Mouse (Mus musculus): ENCODE data around the gene Ccdc148.

DNA sequence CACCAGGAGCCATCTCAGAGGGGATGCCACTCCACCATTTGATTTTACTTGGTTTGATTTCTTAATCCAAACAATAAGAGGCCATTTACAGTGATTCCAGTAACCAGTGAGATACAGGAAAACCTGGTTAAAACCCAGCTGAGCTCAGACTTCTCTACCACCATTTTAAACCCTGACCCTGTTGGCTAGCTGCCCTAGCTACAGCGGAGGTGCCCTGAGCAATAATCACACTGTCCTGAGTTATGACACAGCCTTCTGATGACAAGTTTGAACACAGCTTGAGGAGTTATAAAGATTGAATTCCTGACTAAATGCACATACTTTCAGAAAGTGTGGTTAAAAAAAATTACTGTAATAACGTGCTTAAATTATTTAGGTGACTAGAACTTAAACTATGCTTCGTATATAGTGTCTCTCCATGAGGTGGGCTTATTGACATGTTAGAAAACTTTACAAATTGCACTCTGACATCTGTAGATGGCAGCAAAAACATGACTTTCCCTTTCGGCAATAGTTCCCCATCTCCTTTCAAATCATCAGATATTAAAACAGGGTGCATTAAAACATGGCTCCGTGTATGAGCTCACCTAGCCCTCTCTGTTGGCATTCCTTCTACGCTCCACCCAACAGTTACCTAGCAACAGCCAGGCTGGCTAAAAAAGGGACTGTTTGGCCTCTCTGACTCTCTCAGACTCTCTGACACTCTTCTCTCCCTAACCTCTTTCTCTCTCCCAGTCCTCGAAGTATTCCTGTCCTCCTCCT lies 330.3 kb downstream of the Ccdc148 start:
- TF ChIP-seq CTCF (IDR thresholded peaks at IDR 0.05; ENCODE audit: extremely low read depth, insufficient read length, insufficient replicate concordance, low read depth, low read length) (no peak), POLR2A (IDR thresholded peaks at IDR 0.05; ENCODE audit: low read depth, low read length) (no peak)

Measured in small intestine, adult 2 months (tissue).